Mouse (Mus musculus): ENCODE data around the gene Per2.

GRCm38 (mm10) chr1:91453932-91454331 is 5.2 kb downstream of the Per2 start:
- TF ChIP-seq CTCF (IDR thresholded peaks at IDR 0.05; ENCODE audit: borderline replicate concordance, insufficient read depth, low read depth, low read length): no peak
- TF ChIP-seq POLR2A (IDR thresholded peaks at IDR 0.05; ENCODE audit: borderline replicate concordance, insufficient read depth, low read length): no peak

Data from cerebellum, adult 2 months (tissue).